Mouse (Mus musculus) brain, embryonic 18.5 days (tissue): ENCODE results near the gene Magea6.
"Not testable (repeated sequence)": the region's sequence is repeated elsewhere in the genome, so short reads cannot be mapped to it uniquely, and the experiment has no call there.

Experiments
- DNase-seq: peaks from one replicate; pipeline ENCODE4 v3.0.0-alpha.2; 2012; ENCODE audit warnings: low read depth, low spot score

Gene Magea6

GRCm38 (mm10) chrX:154935887-154936286 is at the start of gene Magea6:
Magea6 (minus strand) TSS chrX:154935987.
- not testable (repeated sequence) for DNase-seq

- not testable (repeated sequence) for DNase-seq
These were observed 13.6 kb upstream of the Magea6 start, which contains the start of gene Magea3 for GRCm38 (mm10) chrX:154949405-154949804. Magea3 (minus strand) TSS chrX:154949505.

DNA sequence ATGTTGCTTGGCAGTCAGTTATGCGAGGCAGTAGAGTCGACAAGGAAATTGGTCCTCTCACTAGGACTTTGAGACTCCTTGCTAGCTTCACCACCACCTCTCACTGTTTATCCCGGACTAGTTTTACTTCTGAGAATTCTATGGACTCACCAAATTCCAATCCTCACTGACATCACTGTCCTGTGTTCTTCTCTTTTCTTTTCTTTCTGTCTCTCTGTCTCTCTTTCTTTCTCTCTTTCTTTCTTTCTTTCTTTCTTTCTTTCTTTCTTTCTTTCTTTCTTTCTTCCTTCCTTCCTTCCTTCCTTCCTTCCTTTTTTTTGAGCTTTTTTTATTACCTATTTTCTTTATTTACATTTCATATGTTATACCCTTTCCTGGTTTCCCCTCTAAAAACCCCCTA is 45.6 kb downstream of the Magea6 start, which contains the start of gene Cldn34b1:
TSS of gene Cldn34b1 (minus strand) at position 101 of the 400 bp plus-strand sequence.
- not testable (repeated sequence) for DNase-seq
